Mouse (Mus musculus) neural tube, embryonic 13.5 days (tissue): Measurements from ENCODE around the gene Nmnat2. TPM values are rescaled to one million over a fixed set of nuclear protein-coding genes. Genes with fewer than 3 reads are reported as not detected.

Source experiments
- ATAC-seq: fragments of 200-750 bp; cut with Nextera tagmentation; 2 replicates; pipeline ENCODE4 v1.8.0; 2017; ENCODE audit warnings: low read depth, mild to moderate bottlenecking, moderate TSS enrichment, moderate library complexity
- H3K27ac ChIP-seq: fragments of 300-500 bp; sonication (generic); replicated peaks from 2 replicates; pipeline ENCODE4 v1.5.1; 2015; ENCODE audit warnings: moderate library complexity, mild to moderate bottlenecking, inconsistent platforms
- H3K27me3 ChIP-seq: fragments of 300-500 bp; sonication (generic); 2 replicates; pipeline ENCODE4 v1.6.1; 2015; ENCODE audit warnings: mild to moderate bottlenecking, inconsistent platforms
- H3K36me3 ChIP-seq: fragments of 300-500 bp; sonication (generic); 2 replicates; pipeline ENCODE4 v1.6.1; 2015; ENCODE audit warnings: mild to moderate bottlenecking, inconsistent platforms
- H3K4me1 ChIP-seq: fragments of 300-500 bp; sonication (generic); replicated peaks from 2 replicates; pipeline ENCODE4 v1.6.1; 2015; ENCODE audit warnings: inconsistent platforms
- H3K4me2 ChIP-seq: fragments of 300-500 bp; sonication (generic); 2 replicates; pipeline ENCODE4 v1.6.1; 2015; ENCODE audit warnings: inconsistent platforms, mild to moderate bottlenecking, moderate library complexity
- H3K4me3 ChIP-seq: fragments of 300-500 bp; sonication (generic); 2 replicates; pipeline ENCODE4 v1.5.1; 2015; ENCODE audit warnings: mild to moderate bottlenecking, inconsistent platforms
- H3K9ac ChIP-seq: fragments of 300-500 bp; sonication (generic); 2 replicates; pipeline ENCODE4 v1.6.1; 2015; ENCODE audit warnings: moderate library complexity, mild to moderate bottlenecking, inconsistent platforms
- H3K9me3 ChIP-seq: fragments of 300-500 bp; sonication (generic); 2 replicates; pipeline ENCODE4 v1.6.1; 2016; ENCODE audit warnings: inconsistent platforms
- WGBS: fragments of 180-500 bp; shearing (Covaris S2); methylation state at CpG from one replicate; pipeline ENCODE4 v1.1.7; 2015; 5-methylcytosine and 5-hydroxymethylcytosine counted together
- polyA plus RNA-seq: library from polyadenylated mRNA; unstranded; fragments of >200 nt; fragmentation: Nextera tagmentation; extraction: Ambion mirVana; gene quantifications from 2 replicates; pipeline ENCODE4 v1.2.1, GENCODE M21; 2015

The Nmnat2 gene
- polyA plus RNA-seq, 1 experiment from 2014 or later: 76.4 TPM

DNA sequence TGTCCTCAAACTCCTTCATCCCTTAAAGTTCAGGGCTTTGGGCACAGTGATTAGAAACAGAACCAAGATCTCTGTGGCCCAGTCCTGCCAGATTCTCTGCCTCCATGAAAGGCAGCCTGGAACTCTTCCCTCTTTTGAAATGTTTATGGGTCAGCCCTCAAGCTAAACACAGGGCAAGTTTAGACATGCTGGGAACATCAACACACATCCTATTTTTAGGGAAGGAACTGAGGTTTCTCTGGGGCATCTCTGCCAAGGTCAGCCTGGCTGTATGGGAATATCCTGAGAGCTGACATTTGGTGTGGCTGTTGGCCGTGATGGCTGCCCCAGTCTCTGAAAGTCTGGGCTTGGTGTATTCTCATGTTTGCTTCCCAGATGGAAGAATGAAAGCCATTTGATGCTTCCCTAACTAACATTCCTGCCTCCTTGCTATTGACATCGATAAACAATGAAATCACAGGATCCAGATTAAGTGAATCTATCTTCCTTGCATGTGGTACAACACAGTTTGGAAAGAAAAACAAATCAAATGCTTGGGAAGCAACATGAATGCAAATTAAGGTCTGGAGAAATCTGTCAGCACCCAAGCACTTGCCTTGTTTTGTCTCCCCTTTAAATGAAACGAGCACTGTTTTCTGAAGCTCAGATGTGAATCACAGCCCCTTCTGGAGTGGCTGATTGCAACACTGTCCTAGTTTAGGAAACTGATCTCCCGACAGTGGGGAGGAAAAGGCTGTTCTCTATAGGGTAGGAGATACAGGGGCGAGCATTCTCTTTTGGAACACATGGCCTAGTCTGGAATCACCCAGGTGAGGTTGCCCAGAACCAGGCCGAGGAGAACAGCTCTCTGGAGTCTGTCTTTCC is 37.7 kb downstream of the Nmnat2 start:
- Histone ChIP-seq H3K36me3 (no peaks in the 10 kb centered on the region), H3K9ac (no peak overlapping the region), H3K4me2 (no peak overlapping the region), H3K4me3 (no peak overlapping the region), H3K27me3 (no peaks in the 10 kb centered on the region), H3K4me1 (peaks cover 19% of the 10 kb centered on the region), H3K9me3 (no peaks in the 10 kb centered on the region), H3K27ac (peak overlapping the region; percentile 6; the same call in 1 of the 2 replicates)
- 66% methylated on average over 6 of the region's 6 CpGs for WGBS
- no peak for ATAC-seq

- Histone ChIP-seq H3K4me1 (peaks cover 27% of the 10 kb centered on the region), H3K4me2 (no peak overlapping the region), H3K27ac (no peak overlapping the region), H3K9ac (no peak overlapping the region), H3K27me3 (no peaks in the 10 kb centered on the region), H3K36me3 (no peaks in the 10 kb centered on the region), H3K4me3 (no peak overlapping the region), H3K9me3 (no peaks in the 10 kb centered on the region)
- WGBS: 85% methylated on average over 6 of the region's 6 CpGs
- no peak for ATAC-seq
Observed at GRCm38 (mm10) chr1:152993803-152994202, 39.0 kb downstream of the Nmnat2 start.

- Histone ChIP-seq H3K4me3 (no peak overlapping the region), H3K9ac (no peak overlapping the region), H3K4me2 (no peak overlapping the region), H3K27me3 (no peaks in the 10 kb centered on the region), H3K36me3 (no peaks in the 10 kb centered on the region), H3K9me3 (no peaks in the 10 kb centered on the region), H3K4me1 (peaks cover 19% of the 10 kb centered on the region), H3K27ac (no peak overlapping the region)
- no peak for ATAC-seq
- 78% methylated on average over 8 of the region's 8 CpGs for WGBS
Observed at GRCm38 (mm10) chr1:152999983-153000382, 45.2 kb downstream of the Nmnat2 start.

DNA sequence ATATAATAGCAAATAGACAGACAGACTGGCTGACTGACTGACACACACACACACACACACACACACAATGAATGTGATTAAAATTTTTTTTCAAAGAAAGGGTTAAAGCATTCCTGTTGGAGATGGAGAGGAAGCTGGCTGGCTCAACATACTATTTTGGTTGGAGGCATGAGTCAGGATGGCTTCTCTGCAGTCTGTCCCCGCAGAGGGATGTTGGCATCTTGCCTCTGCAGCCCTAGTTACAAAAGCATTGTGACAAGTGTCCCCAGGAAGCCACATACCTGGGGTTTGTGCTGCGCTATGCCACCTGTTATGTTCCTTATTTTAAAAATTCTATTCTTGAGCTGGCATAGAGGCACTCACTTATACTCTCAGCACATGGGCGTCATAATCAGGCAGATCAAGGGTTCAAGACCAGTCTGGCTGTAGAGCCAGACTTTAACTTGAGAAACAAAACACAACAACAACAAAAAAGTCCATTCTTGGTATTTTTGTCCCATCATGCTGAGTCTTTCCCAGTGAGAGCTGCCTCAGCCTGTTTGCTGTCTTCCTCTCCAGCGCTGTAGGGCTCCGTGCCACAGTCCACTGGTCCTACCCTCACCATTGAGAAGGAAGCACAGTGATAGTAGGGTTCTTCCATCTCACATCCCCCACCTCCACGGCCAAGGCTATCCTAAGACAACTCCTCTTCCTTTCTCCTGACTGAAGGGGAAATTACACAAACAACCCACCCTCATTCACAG is 45.9 kb downstream of the Nmnat2 start:
- 89% methylated on average over 6 of the region's 6 CpGs for WGBS

DNA sequence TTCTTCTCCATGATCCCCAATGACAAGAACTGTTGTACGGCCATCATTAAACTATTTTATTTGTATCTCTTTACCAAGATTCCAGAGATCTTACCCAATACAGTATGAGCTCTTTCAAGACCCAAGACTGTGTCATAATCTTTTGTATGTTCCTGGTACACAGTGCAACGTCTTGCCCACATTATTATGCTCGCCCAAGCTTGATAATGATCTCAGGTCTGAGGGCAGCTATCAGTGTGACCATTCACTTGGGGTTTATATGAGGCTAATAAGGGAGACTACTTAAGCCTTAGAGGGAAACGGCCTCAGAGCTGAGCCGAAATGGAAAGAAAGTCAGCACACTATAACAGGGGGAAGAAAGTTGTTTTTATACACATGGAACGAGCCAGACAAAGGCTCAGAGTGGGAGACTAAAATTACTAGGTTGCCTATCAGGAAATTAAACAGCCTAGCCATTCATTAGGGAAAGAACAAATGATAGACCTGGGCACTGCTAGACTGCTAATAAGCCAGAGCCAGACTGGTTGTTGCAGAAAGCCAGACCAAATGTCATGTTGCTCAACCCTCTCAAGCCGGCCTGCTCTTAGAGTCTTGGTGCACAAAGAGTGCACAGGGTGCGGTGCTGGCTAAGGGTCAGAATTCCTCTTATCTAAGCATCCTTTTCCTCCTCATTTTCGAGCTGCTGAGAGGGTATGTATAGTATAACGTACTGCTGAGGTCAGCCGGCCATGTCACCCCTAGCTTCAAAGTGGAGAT is 47.7 kb downstream of the Nmnat2 start:
- ATAC-seq: no peak
- no peak overlapping the region for H3K9ac ChIP-seq
- no peaks in the 10 kb centered on the region for H3K27me3 ChIP-seq
- H3K4me1 ChIP-seq: peaks cover 35% of the 10 kb centered on the region
- H3K36me3 ChIP-seq: no peaks in the 10 kb centered on the region
- H3K27ac ChIP-seq: no peak overlapping the region
- H3K9me3 ChIP-seq: no peaks in the 10 kb centered on the region
- H3K4me2 ChIP-seq: no peak overlapping the region
- no peak overlapping the region for H3K4me3 ChIP-seq
- WGBS: 78% methylated on average over 11 of the region's 11 CpGs

More for the DNA sequence above, 45.9 kb downstream of the Nmnat2 start:
- no peaks in the 10 kb centered on the region for H3K9me3 ChIP-seq
- H3K27ac ChIP-seq: no peak overlapping the region
- H3K9ac ChIP-seq: no peak overlapping the region
- H3K27me3 ChIP-seq: no peaks in the 10 kb centered on the region
- H3K4me1 ChIP-seq: peaks cover 23% of the 10 kb centered on the region
- H3K4me2 ChIP-seq: no peak overlapping the region
- H3K4me3 ChIP-seq: no peak overlapping the region
- no peak for ATAC-seq
- no peaks in the 10 kb centered on the region for H3K36me3 ChIP-seq

GRCm38 (mm10) chr1:153004472-153004871 is 49.7 kb downstream of the Nmnat2 start:
- H3K27me3 ChIP-seq: no peaks in the 10 kb centered on the region
- no peak overlapping the region for H3K4me3 ChIP-seq
- no peak overlapping the region for H3K27ac ChIP-seq
- ATAC-seq: no peak
- WGBS: 82% methylated on average over 2 of the region's 2 CpGs
- H3K9me3 ChIP-seq: no peaks in the 10 kb centered on the region
- H3K4me1 ChIP-seq: peaks cover 25% of the 10 kb centered on the region
- H3K4me2 ChIP-seq: no peak overlapping the region
- no peaks in the 10 kb centered on the region for H3K36me3 ChIP-seq
- no peak overlapping the region for H3K9ac ChIP-seq

DNA sequence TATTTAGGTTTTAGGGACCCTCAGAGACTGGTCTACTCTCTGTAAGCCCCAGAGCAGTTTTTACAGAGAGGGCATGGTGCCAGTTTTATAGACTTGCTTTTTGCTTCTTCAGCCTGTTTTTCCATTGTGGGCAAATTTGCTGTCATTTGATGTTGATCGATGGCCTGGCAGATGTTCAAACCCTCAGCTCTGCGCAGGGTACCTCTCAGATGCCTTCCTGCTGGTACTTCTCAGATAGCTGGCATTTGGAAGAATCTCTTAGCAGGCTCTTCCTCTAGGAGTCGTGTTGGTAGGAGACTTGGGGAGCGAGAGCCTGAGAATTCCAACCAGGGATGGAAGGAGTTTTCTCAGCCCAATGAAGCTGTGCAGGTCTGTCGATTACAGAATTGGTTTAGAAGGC is 51.3 kb downstream of the Nmnat2 start:
- 0 out of 2 replicates have a peak overlapping the region, but pooled peaks have one; percentile 39 for H3K27ac ChIP-seq
- H3K9me3 ChIP-seq: no peaks in the 10 kb centered on the region
- no peak overlapping the region for H3K4me2 ChIP-seq
- ATAC-seq: 0 out of 2 replicates have a peak, but pooled peaks have one; percentile 37
- no peaks in the 10 kb centered on the region for H3K27me3 ChIP-seq
- H3K9ac ChIP-seq: no peak overlapping the region
- H3K4me1 ChIP-seq: peaks cover 31% of the 10 kb centered on the region
- H3K36me3 ChIP-seq: no peaks in the 10 kb centered on the region
- H3K4me3 ChIP-seq: no peak overlapping the region
- WGBS: 68% methylated on average over 5 of the region's 5 CpGs

GRCm38 (mm10) chr1:153006761-153007160 is 52.0 kb downstream of the Nmnat2 start:
- 89% methylated on average over 4 of the region's 4 CpGs for WGBS
- no peak for ATAC-seq
- Histone ChIP-seq H3K4me3 (no peak overlapping the region), H3K9ac (no peak overlapping the region), H3K4me1 (peaks cover 38% of the 10 kb centered on the region), H3K36me3 (no peaks in the 10 kb centered on the region), H3K9me3 (no peaks in the 10 kb centered on the region), H3K4me2 (no peak overlapping the region), H3K27ac (no peak overlapping the region), H3K27me3 (no peaks in the 10 kb centered on the region)

DNA sequence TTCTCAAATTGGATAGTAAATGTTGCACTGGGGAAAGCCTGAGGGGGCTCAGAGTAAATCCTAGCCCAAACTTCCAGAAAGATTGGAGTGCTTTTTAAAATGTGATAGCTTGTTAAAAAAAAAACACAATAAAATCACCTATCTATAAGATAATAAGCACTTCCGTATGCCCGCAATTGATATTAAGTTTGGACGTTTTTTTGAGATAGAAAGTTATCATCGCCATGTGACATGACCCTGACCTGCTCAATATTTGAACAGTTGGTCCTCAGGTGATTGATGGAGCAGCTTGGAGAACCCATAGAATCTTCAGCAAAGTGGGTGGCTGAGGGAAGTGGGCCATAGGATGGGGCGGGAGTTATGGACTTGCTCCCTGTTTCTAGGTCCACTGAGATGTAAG is 52.5 kb downstream of the Nmnat2 start:
- Histone ChIP-seq H3K4me1 (peaks cover 34% of the 10 kb centered on the region), H3K9ac (no peak overlapping the region), H3K36me3 (no peaks in the 10 kb centered on the region), H3K9me3 (no peaks in the 10 kb centered on the region), H3K4me2 (no peak overlapping the region), H3K27me3 (no peaks in the 10 kb centered on the region), H3K27ac (no peak overlapping the region), H3K4me3 (no peak overlapping the region)
- ATAC-seq: no peak
- WGBS: 94% methylated on average over 5 of the region's 5 CpGs

DNA sequence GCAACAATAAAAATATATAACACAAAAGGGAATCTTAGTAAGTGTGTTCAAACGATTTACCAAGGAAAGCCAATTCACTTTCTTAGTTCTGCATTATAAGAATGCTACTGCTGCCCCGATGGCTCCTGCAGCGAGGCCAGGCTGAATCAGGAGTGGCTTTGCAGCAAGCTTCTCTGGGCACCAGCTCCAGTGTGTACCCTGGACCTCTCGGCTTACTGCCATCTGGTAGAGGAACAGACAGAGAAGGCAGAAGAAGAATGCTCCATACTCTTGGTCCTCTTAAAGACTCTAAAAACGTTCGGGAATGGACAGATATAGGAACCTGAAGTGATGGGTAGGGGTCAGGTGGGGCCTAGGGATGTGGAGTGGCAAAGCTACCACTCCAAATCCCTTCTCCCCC is 53.0 kb downstream of the Nmnat2 start:
- Histone ChIP-seq H3K4me1 (peaks cover 29% of the 10 kb centered on the region), H3K36me3 (no peaks in the 10 kb centered on the region)
- WGBS: 91% methylated on average over 6 of the region's 6 CpGs

GRCm38 (mm10) chr1:153009338-153009737 is 54.5 kb downstream of the Nmnat2 start:
- H3K9me3 ChIP-seq: no peaks in the 10 kb centered on the region
- ATAC-seq: no peak
- no peak overlapping the region for H3K4me2 ChIP-seq
- H3K36me3 ChIP-seq: no peaks in the 10 kb centered on the region
- 62% methylated on average over 9 of the region's 9 CpGs for WGBS
- no peaks in the 10 kb centered on the region for H3K27me3 ChIP-seq
- H3K4me3 ChIP-seq: no peak overlapping the region
- H3K9ac ChIP-seq: no peak overlapping the region
- H3K27ac ChIP-seq: no peak overlapping the region
- peaks cover 42% of the 10 kb centered on the region for H3K4me1 ChIP-seq

More for the DNA sequence above, 53.0 kb downstream of the Nmnat2 start:
- ATAC-seq: no peak
- H3K27me3 ChIP-seq: no peaks in the 10 kb centered on the region
- no peaks in the 10 kb centered on the region for H3K9me3 ChIP-seq
- H3K9ac ChIP-seq: no peak overlapping the region
- H3K4me2 ChIP-seq: no peak overlapping the region
- H3K4me3 ChIP-seq: no peak overlapping the region
- H3K27ac ChIP-seq: no peak overlapping the region
